Mouse (Mus musculus): ENCODE measurements at regions not wholly inside any gene's neighbourhood (a gene's known extent, or its start where the extent isn't known, plus 50 kb on each side); places are given as distances from the start of the nearest gene placed in this dataset.

DNA sequence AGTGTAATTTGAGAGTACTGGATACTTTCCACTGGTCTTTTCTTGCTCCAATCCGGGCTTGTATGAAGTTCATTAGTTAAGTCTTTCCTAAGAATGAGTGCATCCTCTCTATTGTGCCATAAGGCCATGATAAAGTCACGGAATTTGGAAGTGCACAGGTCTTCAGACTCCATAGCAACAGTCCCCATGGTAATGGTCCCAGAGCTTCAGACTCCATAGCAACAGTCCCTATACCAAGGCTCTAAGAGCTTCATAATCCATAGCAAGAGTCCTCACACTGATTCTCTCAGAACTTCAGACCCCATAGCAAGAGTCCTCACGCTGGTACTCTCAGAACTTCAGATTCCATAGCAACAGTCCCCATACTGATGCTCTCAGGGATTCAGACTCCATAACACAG is 214.5 kb upstream of the Far2 start:
- no peak overlapping the region for H3K27ac ChIP-seq (ENCODE audit: insufficient read depth, low read depth, low read length)
- no peak overlapping the region for H3K4me3 ChIP-seq (ENCODE audit: insufficient read depth, low read depth, low read length)
- TF ChIP-seq POLR2A (IDR thresholded peaks at IDR 0.05; ENCODE audit: insufficient read depth, low read depth, low read length) (no peak), CTCF (IDR thresholded peaks at IDR 0.05; ENCODE audit: insufficient read depth, low read depth, low read length) (no peak)
- H3K4me1 ChIP-seq (ENCODE audit: control insufficient read depth, insufficient read depth, low read length) = no peaks in the 10 kb centered on the region
- WGBS = 59% methylated on average over 3 of the region's 3 CpGs

DNA sequence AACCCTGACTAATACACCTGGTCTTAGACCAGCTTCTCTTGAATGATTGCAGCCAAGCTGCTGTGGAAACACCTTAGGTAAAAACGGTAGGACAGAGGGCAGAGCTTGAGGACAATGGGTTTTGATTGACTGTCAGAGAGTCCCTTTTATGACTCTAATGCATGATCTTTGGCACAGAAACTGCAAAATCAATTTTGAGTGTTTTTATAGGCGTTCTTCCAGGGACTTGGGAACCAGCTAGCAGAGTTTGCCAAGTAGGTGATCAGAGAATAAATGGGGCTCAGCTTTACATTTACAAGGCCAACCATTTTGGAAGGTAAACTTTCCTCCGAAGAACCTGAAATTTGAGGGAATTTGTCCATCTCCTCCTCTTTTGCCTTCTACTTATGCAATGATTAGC is 213.6 kb upstream of the Far2 start:
- no peak overlapping the region for H3K27ac ChIP-seq (ENCODE audit: insufficient read depth, low read depth, low read length)
- TF ChIP-seq CTCF (IDR thresholded peaks at IDR 0.05; ENCODE audit: insufficient read depth, low read depth, low read length) (no peak), POLR2A (IDR thresholded peaks at IDR 0.05; ENCODE audit: insufficient read depth, low read depth, low read length) (no peak)
- no peaks in the 10 kb centered on the region for H3K4me1 ChIP-seq (ENCODE audit: control insufficient read depth, insufficient read depth, low read length)
- 74% methylated on average over 3 of the region's 3 CpGs for WGBS
- no peak overlapping the region for H3K4me3 ChIP-seq (ENCODE audit: insufficient read depth, low read depth, low read length)

DNA sequence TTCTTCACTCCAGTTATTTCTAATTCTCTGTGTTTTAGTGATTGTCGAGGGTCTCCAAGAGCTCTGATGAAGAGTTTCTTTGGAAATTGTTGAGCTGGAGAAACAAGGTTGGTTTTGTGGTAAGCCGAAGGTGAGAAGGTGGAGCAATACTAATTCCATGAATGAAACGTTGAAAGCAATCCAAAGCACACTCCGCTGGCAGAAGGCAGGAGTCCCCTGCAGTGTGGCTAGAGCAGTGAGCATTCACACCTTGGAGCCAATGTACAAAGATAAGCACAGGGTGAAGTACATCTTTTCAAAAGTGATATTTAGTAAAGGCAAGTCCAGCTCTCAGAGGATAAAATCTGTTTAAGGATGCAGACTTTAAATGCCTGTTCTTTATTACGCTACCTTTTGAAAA is 208.2 kb upstream of the Far2 start:
- TF ChIP-seq POLR2A (IDR thresholded peaks at IDR 0.05; ENCODE audit: insufficient read depth, low read depth, low read length) (no peak), CTCF (IDR thresholded peaks at IDR 0.05; ENCODE audit: insufficient read depth, low read depth, low read length) (no peak)
- WGBS = 77% methylated on average over 5 of the region's 5 CpGs
- no peaks in the 10 kb centered on the region for H3K4me1 ChIP-seq (ENCODE audit: control insufficient read depth, insufficient read depth, low read length)
- no peak overlapping the region for H3K4me3 ChIP-seq (ENCODE audit: insufficient read depth, low read depth, low read length)
- no peak overlapping the region for H3K27ac ChIP-seq (ENCODE audit: insufficient read depth, low read depth, low read length)

DNA sequence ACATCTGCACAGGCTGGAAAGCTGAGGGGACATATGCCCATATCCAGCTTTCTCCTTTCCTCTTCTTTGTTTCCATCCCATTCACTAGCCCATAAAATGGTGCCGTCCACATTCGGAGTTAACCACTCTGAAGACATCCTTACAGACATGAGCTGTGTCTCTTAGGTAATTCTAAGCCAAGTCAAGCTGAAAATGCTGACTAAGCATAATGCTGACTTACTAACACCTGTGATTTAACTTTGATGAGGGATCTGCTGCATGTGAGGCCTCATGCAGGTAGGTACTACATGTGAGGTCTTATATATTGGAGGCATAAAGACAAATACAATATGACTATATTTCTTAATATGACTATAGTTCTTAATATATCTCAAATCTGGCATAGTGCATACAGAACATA is 197.1 kb upstream of the Far2 start:
- TF ChIP-seq POLR2A (IDR thresholded peaks at IDR 0.05; ENCODE audit: insufficient read depth, low read depth, low read length) (no peak), CTCF (IDR thresholded peaks at IDR 0.05; ENCODE audit: insufficient read depth, low read depth, low read length) (no peak)

DNA sequence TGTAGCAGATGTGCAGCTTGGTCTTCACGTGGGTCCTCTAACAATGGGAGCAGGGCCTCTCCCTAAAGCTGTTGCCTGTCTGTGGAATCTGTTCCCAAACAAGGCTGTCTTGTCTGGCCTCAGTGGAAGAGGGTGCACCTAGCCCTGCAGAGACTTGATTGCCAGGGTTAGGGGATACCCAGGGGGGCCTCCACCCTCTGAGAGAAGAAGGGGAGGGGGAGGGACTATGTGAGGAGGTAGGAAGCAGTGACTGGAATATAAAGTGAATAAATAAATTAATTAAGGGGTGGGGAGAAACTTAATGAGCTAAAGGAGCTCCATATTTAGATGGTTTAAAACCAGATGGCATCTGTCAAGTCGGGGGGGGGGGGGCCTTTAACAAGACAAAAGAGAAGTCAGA is 185.9 kb upstream of the Far2 start:
- TF ChIP-seq CTCF (IDR thresholded peaks at IDR 0.05; ENCODE audit: insufficient read depth, low read depth, low read length) = no peak
- TF ChIP-seq POLR2A (IDR thresholded peaks at IDR 0.05; ENCODE audit: insufficient read depth, low read depth, low read length) = no peak
- H3K4me3 ChIP-seq (ENCODE audit: insufficient read depth, low read depth, low read length) = no peak overlapping the region
- 58% methylated on average over 2 of the region's 2 CpGs for WGBS
- H3K4me1 ChIP-seq (ENCODE audit: control insufficient read depth, insufficient read depth, low read length) = no peaks in the 10 kb centered on the region
- no peak overlapping the region for H3K27ac ChIP-seq (ENCODE audit: insufficient read depth, low read depth, low read length)

More for the DNA sequence above, 197.1 kb upstream of the Far2 start:
- Histone ChIP-seq H3K4me1 (ENCODE audit: control insufficient read depth, insufficient read depth, low read length) (no peaks in the 10 kb centered on the region), H3K4me3 (ENCODE audit: insufficient read depth, low read depth, low read length) (no peak overlapping the region), H3K27ac (ENCODE audit: insufficient read depth, low read depth, low read length) (no peak overlapping the region)
- WGBS = 94% methylated on average over 2 of the region's 2 CpGs

DNA sequence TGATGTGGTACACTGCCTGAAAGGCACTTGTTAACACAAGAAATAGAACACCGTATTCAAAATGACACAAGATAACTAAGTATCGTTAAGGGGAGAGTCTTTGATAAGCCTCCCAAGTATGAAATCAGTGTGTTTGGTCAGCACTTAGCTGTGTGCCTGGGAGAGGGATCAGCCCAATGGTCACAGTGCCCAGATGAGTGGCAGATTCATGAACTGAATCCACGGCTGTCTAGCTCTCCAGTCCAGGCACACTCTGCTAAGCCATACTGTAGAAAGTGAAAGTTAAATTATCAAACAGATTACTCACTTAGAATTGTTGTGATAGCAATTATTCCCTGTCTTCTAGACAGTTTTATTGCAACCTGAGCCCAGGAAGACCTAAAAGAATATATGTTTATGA is 176.0 kb upstream of the Far2 start:
- Histone ChIP-seq H3K27ac (ENCODE audit: insufficient read depth, low read depth, low read length) (no peak overlapping the region), H3K4me1 (ENCODE audit: control insufficient read depth, insufficient read depth, low read length) (no peaks in the 10 kb centered on the region), H3K4me3 (ENCODE audit: insufficient read depth, low read depth, low read length) (no peak overlapping the region)
- no peak for TF ChIP-seq CTCF (IDR thresholded peaks at IDR 0.05; ENCODE audit: insufficient read depth, low read depth, low read length)
- no peak for TF ChIP-seq POLR2A (IDR thresholded peaks at IDR 0.05; ENCODE audit: insufficient read depth, low read depth, low read length)
- 61% methylated on average over 3 of the region's 3 CpGs for WGBS

DNA sequence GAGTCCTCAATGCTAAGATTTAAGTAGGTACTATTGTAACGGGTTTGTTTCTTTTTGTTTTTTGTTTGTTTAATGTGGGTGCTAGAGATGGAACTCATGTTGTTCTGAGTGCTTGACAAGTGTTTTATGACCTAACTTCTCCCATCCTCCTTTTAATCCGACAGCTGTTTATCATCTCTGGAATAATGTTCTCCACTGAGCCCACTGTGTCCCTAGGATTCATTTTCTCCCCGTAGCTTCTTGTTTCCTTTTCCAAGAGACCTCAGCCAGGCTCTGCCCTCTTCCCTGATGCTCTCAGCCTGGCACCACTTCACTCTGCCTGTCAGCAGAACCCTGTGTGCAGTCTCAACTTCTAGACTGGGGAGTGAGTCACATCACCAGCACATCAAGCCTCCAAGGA is 173.9 kb upstream of the Far2 start:
- H3K27ac ChIP-seq (ENCODE audit: insufficient read depth, low read depth, low read length) = no peak overlapping the region
- TF ChIP-seq CTCF (IDR thresholded peaks at IDR 0.05; ENCODE audit: insufficient read depth, low read depth, low read length) = no peak
- TF ChIP-seq POLR2A (IDR thresholded peaks at IDR 0.05; ENCODE audit: insufficient read depth, low read depth, low read length) = no peak
- 68% methylated on average over 3 of the region's 3 CpGs for WGBS
- H3K4me3 ChIP-seq (ENCODE audit: insufficient read depth, low read depth, low read length) = no peak overlapping the region
- no peaks in the 10 kb centered on the region for H3K4me1 ChIP-seq (ENCODE audit: control insufficient read depth, insufficient read depth, low read length)

DNA sequence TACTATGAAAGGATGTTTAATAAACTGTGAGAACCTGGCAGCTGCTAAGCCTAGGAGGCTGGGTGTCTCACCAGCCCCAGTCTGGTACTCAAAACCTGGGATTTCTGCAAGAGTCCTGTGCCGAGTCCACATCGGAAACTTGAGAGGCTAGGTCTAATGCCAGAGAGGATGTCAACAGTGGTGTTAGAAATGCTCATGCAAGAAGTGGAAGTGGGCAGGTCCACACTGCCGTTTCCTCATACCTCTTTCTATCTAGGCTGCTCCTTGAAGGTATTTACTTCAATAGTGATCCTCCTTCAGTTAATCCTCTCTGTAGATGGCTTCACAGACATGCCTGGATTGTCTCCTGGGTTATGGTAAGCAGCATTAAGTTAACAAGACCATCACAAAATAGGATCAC is 168.6 kb upstream of the Far2 start:
- WGBS = 91% methylated on average over 3 of the region's 3 CpGs
- Histone ChIP-seq H3K4me1 (ENCODE audit: control insufficient read depth, insufficient read depth, low read length) (no peaks in the 10 kb centered on the region), H3K27ac (ENCODE audit: insufficient read depth, low read depth, low read length) (no peak overlapping the region), H3K4me3 (ENCODE audit: insufficient read depth, low read depth, low read length) (no peak overlapping the region)
- TF ChIP-seq POLR2A (IDR thresholded peaks at IDR 0.05; ENCODE audit: insufficient read depth, low read depth, low read length) = no peak
- TF ChIP-seq CTCF (IDR thresholded peaks at IDR 0.05; ENCODE audit: insufficient read depth, low read depth, low read length) = no peak

DNA sequence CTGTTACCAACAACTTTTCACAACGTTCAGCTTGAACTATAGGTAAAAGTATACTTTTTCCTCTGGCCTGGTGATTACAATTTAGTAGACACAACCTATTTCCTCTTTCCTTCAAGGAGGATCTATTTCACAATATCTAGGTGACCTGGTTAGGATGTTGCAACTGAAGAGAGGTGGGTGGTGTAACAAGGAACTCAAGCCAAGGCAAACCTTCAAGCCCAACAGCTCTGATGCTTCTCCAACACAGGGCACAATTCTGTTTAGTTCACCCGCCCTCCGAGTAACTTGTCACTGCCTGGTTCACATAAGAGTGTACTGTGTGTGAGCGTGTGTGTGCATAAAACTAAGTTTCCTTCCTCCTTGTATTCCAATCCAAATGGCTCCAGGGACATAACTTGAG is 161.2 kb upstream of the Far2 start:
- WGBS = 88% methylated on average over 4 of the region's 4 CpGs
- TF ChIP-seq POLR2A (IDR thresholded peaks at IDR 0.05; ENCODE audit: insufficient read depth, low read depth, low read length) (no peak), CTCF (IDR thresholded peaks at IDR 0.05; ENCODE audit: insufficient read depth, low read depth, low read length) (no peak)
- Histone ChIP-seq H3K4me3 (ENCODE audit: insufficient read depth, low read depth, low read length) (no peak overlapping the region), H3K4me1 (ENCODE audit: control insufficient read depth, insufficient read depth, low read length) (no peaks in the 10 kb centered on the region), H3K27ac (ENCODE audit: insufficient read depth, low read depth, low read length) (no peak overlapping the region)

DNA sequence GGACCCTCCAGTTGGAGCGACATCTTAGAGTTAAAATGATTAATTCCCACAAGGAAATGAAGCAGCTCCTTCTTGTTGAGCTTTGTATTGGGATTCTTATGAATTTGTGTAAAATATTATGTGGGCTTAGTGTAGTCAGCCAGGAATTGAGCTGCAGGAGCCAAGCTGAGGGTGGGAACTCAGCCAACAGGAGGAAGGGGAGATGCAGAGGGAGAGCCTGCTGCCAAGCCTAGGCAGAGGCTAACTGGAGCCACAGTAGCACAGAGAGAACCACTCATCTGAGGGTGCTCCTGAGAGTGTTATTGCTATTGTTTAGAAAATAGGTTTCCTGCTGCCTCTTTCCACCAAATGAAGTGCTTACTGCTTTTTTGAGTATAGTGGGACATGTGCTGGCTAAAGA is 127.4 kb upstream of the Far2 start:
- H3K27ac ChIP-seq (ENCODE audit: insufficient read depth, low read depth, low read length) = no peak overlapping the region

More for the DNA sequence above, 127.4 kb upstream of the Far2 start:
- TF ChIP-seq CTCF (IDR thresholded peaks at IDR 0.05; ENCODE audit: insufficient read depth, low read depth, low read length) (no peak), POLR2A (IDR thresholded peaks at IDR 0.05; ENCODE audit: insufficient read depth, low read depth, low read length) (no peak)
- 34% methylated on average over 1 of the region's 1 CpGs for WGBS
- no peaks in the 10 kb centered on the region for H3K4me1 ChIP-seq (ENCODE audit: control insufficient read depth, insufficient read depth, low read length)
- H3K4me3 ChIP-seq (ENCODE audit: insufficient read depth, low read depth, low read length) = no peak overlapping the region
